ENCODE assay signal across 8 mouse cellular contexts in the genomic region with DNA sequence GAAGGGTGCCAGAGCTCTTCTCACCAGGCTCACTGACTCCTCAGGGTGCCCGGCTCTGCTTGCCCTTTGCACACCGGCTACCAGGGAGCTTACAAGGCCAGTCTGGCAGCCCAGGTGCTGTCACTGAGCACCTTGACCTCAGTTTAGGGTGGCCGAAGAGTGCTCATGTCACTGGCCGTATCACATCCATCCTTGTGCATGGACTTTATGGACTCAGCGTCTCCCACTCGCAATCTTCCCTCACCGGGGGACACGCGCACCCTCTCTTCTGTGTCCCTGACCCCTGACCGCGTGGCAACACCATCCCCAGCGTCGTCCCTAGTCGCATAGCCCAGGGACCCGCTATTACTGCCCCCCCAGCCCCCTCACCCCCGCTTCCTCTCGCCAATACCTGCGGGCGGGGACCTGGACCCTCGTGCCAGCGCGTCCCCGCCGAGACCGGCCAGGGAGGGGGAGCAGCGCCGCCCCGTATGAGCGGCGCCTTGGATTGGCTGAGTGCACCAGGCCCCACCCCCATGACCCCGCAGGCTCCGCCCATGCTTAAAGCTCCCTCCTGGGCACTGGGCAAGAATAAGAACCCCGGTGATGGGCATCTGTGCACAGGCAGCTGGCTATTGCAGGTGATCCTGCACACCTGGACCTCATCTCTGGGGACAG. TPM values are rescaled to one million over a fixed set of nuclear protein-coding genes. Genes with fewer than 3 reads are reported as not detected.
DNase-seq lines count a peak whose midpoint lies in the region; ATAC-seq lines count a peak whose summit lies in the region.

No protein-coding gene starts in this region.

- H3K4me2 ChIP-seq in forebrain, embryonic 16.5 days (ENCODE audit: low read length): peak overlapping the region; percentile 75
- H3K4me2 ChIP-seq in hindbrain, embryonic 14.5 days (replicated peaks): peak overlapping the region; percentile 76

- WGBS in forebrain, embryonic 16.5 days: 6% methylated on average over 33 of the region's 33 CpGs
- 8% methylated on average over 29 of the region's 33 CpGs for WGBS in hindbrain, embryonic 14.5 days

- no peaks in the 10 kb centered on the region for H3K27me3 ChIP-seq in forebrain, embryonic 16.5 days (replicated peaks; ENCODE audit: control insufficient read depth, insufficient read depth, low read length)
- H3K27me3 ChIP-seq in hindbrain, embryonic 14.5 days (ENCODE audit: control insufficient read depth, insufficient read depth, low read length): no peaks in the 10 kb centered on the region

- no peaks in the 10 kb centered on the region for H3K36me3 ChIP-seq in forebrain, embryonic 16.5 days (ENCODE audit: control insufficient read depth, insufficient read depth)
- H3K36me3 ChIP-seq in hindbrain, embryonic 14.5 days (replicated peaks; ENCODE audit: control insufficient read depth, insufficient read depth): peaks cover 10% of the 10 kb centered on the region; the same call in 1 of the 2 replicates

- intact Hi-C loops in left cerebral cortex, postnatal 14 days (cut with DNase I): no loop called here

- H3K4me3 ChIP-seq in forebrain, embryonic 16.5 days (replicated peaks; ENCODE audit: low read length): peak overlapping the region; percentile 51
- peak overlapping the region; percentile 41 for H3K4me3 ChIP-seq in hindbrain, embryonic 14.5 days (replicated peaks; ENCODE audit: low read length)

- no peak overlapping the region for H3K27ac ChIP-seq in forebrain, embryonic 16.5 days (ENCODE audit: low read length)
- H3K27ac ChIP-seq in hindbrain, embryonic 14.5 days: no peak overlapping the region

- DNase-seq in CD4-positive, CD25-positive, alpha-beta regulatory T cell, adult 2 months (ENCODE audit: low read depth, low spot score): peak; percentile 39
- peak; percentile 83 for DNase-seq in cerebellum, adult 11-12 months
- DNase-seq in hindbrain, embryonic 14.5 days (ENCODE audit: low spot score): peak; percentile 70
- peak; percentile 62 to 77 for DNase-seq in left cerebral cortex, postnatal 14 days (ENCODE audit: low spot score in 2 of 2)
- peak; percentile 78 for DNase-seq in right cerebral cortex, postnatal 25 days

- H3K9me3 ChIP-seq in forebrain, embryonic 16.5 days (ENCODE audit: control insufficient read depth, low read length): no peaks in the 10 kb centered on the region
- no peaks in the 10 kb centered on the region for H3K9me3 ChIP-seq in hindbrain, embryonic 14.5 days (ENCODE audit: control insufficient read depth, low read length)

- no peak for ATAC-seq in CD4-positive, CD25-positive, alpha-beta regulatory T cell, adult 4 months
- ATAC-seq in forebrain, embryonic 16.5 days: peak; percentile 79
- peak; percentile 82 for ATAC-seq in hindbrain, embryonic 14.5 days (ENCODE audit: low FRiP score)
- ATAC-seq in megakaryocyte, adult 5-6 weeks (ENCODE audit: poor library complexity, severe bottlenecking): peak; percentile 60

- H3K9ac ChIP-seq in forebrain, embryonic 16.5 days (replicated peaks; ENCODE audit: low read depth, low read length): peak overlapping the region; percentile 63
- H3K9ac ChIP-seq in hindbrain, embryonic 14.5 days: peak overlapping the region; percentile 70

- H3K4me1 ChIP-seq in forebrain, embryonic 16.5 days (replicated peaks; ENCODE audit: control insufficient read depth, insufficient read depth, low read length): peaks cover 16% of the 10 kb centered on the region
- H3K4me1 ChIP-seq in hindbrain, embryonic 14.5 days (replicated peaks; ENCODE audit: control insufficient read depth, insufficient read depth, low read length): peaks cover 19% of the 10 kb centered on the region

RNA-seq across cellular contexts. Expression of gene Kcnn1, which starts 6.4 kb away (rescaled TPM):
- not detected for polyA plus RNA-seq in CD4-positive, CD25-positive, alpha-beta regulatory T cell, adult 4 months (2017; shearing (Covaris generic))
- 11.2 and 13.4 TPM in 2 replicates for polyA plus RNA-seq in forebrain, embryonic 16.5 days (2015; fragmentation: Nextera tagmentation; extraction: Ambion mirVana)
- 10.0 and 14.3 TPM in 2 replicates for polyA plus RNA-seq in hindbrain, embryonic 14.5 days (2014; fragmentation: Nextera tagmentation; extraction: Ambion mirVana)
- total RNA-seq in left cerebral cortex, postnatal 14 days (2021): 10 to 100 TPM; 17.2 to 19.2 TPM
- total RNA-seq in megakaryocyte, adult 5-6 weeks (2015): not detected in 2 replicates
- 0.33 TPM in 1 of 2 replicates, not detected in the other for total RNA-seq in megakaryocyte, adult 5-6 weeks (2017)

RNA-seq across cellular contexts. Expression of gene Ccdc124, which starts 17.1 kb away (rescaled TPM):
- polyA plus RNA-seq in CD4-positive, CD25-positive, alpha-beta regulatory T cell, adult 4 months (2017; shearing (Covaris generic)): 10 to 100 TPM; 61.0 to 62.7 TPM
- polyA plus RNA-seq in forebrain, embryonic 16.5 days (2015; fragmentation: Nextera tagmentation; extraction: Ambion mirVana): 152 and 167 TPM in 2 replicates
- polyA plus RNA-seq in hindbrain, embryonic 14.5 days (2014; fragmentation: Nextera tagmentation; extraction: Ambion mirVana): 155 and 158 TPM in 2 replicates
- total RNA-seq in left cerebral cortex, postnatal 14 days (2021): 10 to 100 TPM; 85.4 to 87.5 TPM
- total RNA-seq in megakaryocyte, adult 5-6 weeks (2015): 32.7 and 38.9 TPM in 2 replicates
- total RNA-seq in megakaryocyte, adult 5-6 weeks (2017): 36.8 and 47.6 TPM in 2 replicates

RNA-seq across cellular contexts. Expression of gene Arrdc2, which starts 17.1 kb away (rescaled TPM):
- 1 to 10 TPM; 3.4 to 3.7 TPM for polyA plus RNA-seq in CD4-positive, CD25-positive, alpha-beta regulatory T cell, adult 4 months (2017; shearing (Covaris generic))
- polyA plus RNA-seq in forebrain, embryonic 16.5 days (2015; fragmentation: Nextera tagmentation; extraction: Ambion mirVana): 7.4 and 8.3 TPM in 2 replicates
- polyA plus RNA-seq in hindbrain, embryonic 14.5 days (2014; fragmentation: Nextera tagmentation; extraction: Ambion mirVana): 7.2 and 8.7 TPM in 2 replicates
- total RNA-seq in left cerebral cortex, postnatal 14 days (2021): 10 to 100 TPM; 10.2 to 17.2 TPM
- 9.0 and 11.0 TPM in 2 replicates for total RNA-seq in megakaryocyte, adult 5-6 weeks (2015)
- 10.5 and 11.1 TPM in 2 replicates for total RNA-seq in megakaryocyte, adult 5-6 weeks (2017)

RNA-seq across cellular contexts. Expression of gene Slc5a5, which starts 35.9 kb away (rescaled TPM):
- polyA plus RNA-seq in CD4-positive, CD25-positive, alpha-beta regulatory T cell, adult 4 months (2017; shearing (Covaris generic)): not detected
- polyA plus RNA-seq in forebrain, embryonic 16.5 days (2015; fragmentation: Nextera tagmentation; extraction: Ambion mirVana): 1.6 and 1.9 TPM in 2 replicates
- polyA plus RNA-seq in hindbrain, embryonic 14.5 days (2014; fragmentation: Nextera tagmentation; extraction: Ambion mirVana): 1.5 and 1.8 TPM in 2 replicates
- 10 to 100 TPM in 1 of 2 experiments, 1 to 10 TPM in 1; 8.4 to 10.3 TPM for total RNA-seq in left cerebral cortex, postnatal 14 days (2021)
- total RNA-seq in megakaryocyte, adult 5-6 weeks (2015): 0.07 TPM in 1 of 2 replicates, not detected in the other
- not detected in 2 replicates for total RNA-seq in megakaryocyte, adult 5-6 weeks (2017)

RNA-seq across cellular contexts. Expression of gene Rpl18a, which starts 40.5 kb away (rescaled TPM):
- polyA plus RNA-seq in CD4-positive, CD25-positive, alpha-beta regulatory T cell, adult 4 months (2017; shearing (Covaris generic)): over 10,000 TPM in 1 of 2 experiments, 1,000 to 10,000 TPM in 1; 9,999 to 11,110 TPM
- polyA plus RNA-seq in forebrain, embryonic 16.5 days (2015; fragmentation: Nextera tagmentation; extraction: Ambion mirVana): 2,480 and 2,641 TPM in 2 replicates
- 2,214 and 2,704 TPM in 2 replicates for polyA plus RNA-seq in hindbrain, embryonic 14.5 days (2014; fragmentation: Nextera tagmentation; extraction: Ambion mirVana)
- 100 to 1,000 TPM; 581 to 588 TPM for total RNA-seq in left cerebral cortex, postnatal 14 days (2021)
- total RNA-seq in megakaryocyte, adult 5-6 weeks (2015): 5,087 and 5,550 TPM in 2 replicates
- 1,590 and 1,750 TPM in 2 replicates for total RNA-seq in megakaryocyte, adult 5-6 weeks (2017)

Comparison
In these comparisons a context has a peak if more than half of its experiments do, and no peak if none do; other contexts are left out.
1. RNA of gene Kcnn1, which starts 6.4 kb away (polyA plus RNA-seq): 11.2 to 13.4 TPM in forebrain, embryonic 16.5 days and 10.0 to 14.3 TPM in hindbrain, embryonic 14.5 days; not detected in CD4-positive, CD25-positive, alpha-beta regulatory T cell, adult 4 months; every median in the first group is over 10 times any median in the second.
2. Peak in every context shown above with its lines, with median percentiles within 50 percentile points of each other: DNase-seq.